Mouse (Mus musculus) heart, adult 2 months (tissue): ENCODE measurements around the gene Kcnq5.

Source experiments
- CTCF ChIP-seq: fragments of 200-600 bp; IDR thresholded peaks from 2 replicates; pipeline ENCODE4 v1.8.1; 2022; ENCODE audit warnings: antibody characterized with exemption, mild to moderate bottlenecking, moderate library complexity
- POLR2A ChIP-seq: fragments of 200-500 bp; IDR thresholded peaks from 2 replicates; pipeline ENCODE4 v1.6.1; 2011; ENCODE audit warnings: mild to moderate bottlenecking, low read depth, low read length, control low read depth; ENCODE audit not compliant: insufficient read depth

GRCm38 (mm10) chr1:21402804-21403203, 558.9 kb downstream of the Kcnq5 start:
- TF ChIP-seq CTCF = no peak
- TF ChIP-seq POLR2A = no peak
